Mouse (Mus musculus) midbrain, embryonic 15.5 days (tissue): ENCODE data around the gene Usp6nl. TPM values are rescaled to one million over a fixed set of nuclear protein-coding genes. Genes with fewer than 3 reads are reported as not detected.

Source experiments
- ATAC-seq: fragments of 200-750 bp; cut with Nextera tagmentation; replicated peaks from 2 replicates; pipeline ENCODE4 v1.8.0; 2017; ENCODE audit warnings: moderate TSS enrichment
- H3K27ac ChIP-seq: fragments of 300-500 bp; sonication (generic); 2 replicates; pipeline ENCODE4 v1.5.1; 2015; ENCODE audit warnings: mild to moderate bottlenecking, inconsistent platforms
- H3K27me3 ChIP-seq: fragments of 300-500 bp; sonication (generic); replicated peaks from 2 replicates; pipeline ENCODE4 v1.6.1; 2015; ENCODE audit warnings: inconsistent platforms
- H3K36me3 ChIP-seq: fragments of 300-500 bp; sonication (generic); replicated peaks from 2 replicates; pipeline ENCODE4 v1.6.1; 2015; ENCODE audit warnings: inconsistent platforms
- H3K4me1 ChIP-seq: fragments of 300-500 bp; sonication (generic); 2 replicates; pipeline ENCODE4 v1.6.1; 2015; ENCODE audit warnings: inconsistent platforms
- H3K4me2 ChIP-seq: fragments of 300-500 bp; sonication (generic); 2 replicates; pipeline ENCODE4 v1.6.1; 2015; ENCODE audit warnings: inconsistent platforms, mild to moderate bottlenecking, moderate library complexity
- H3K4me3 ChIP-seq: fragments of 300-500 bp; sonication (generic); 2 replicates; pipeline ENCODE4 v1.5.1; 2015; ENCODE audit warnings: mild to moderate bottlenecking, inconsistent platforms
- H3K9ac ChIP-seq: fragments of 300-500 bp; sonication (generic); 2 replicates; pipeline ENCODE4 v1.6.1; 2015; ENCODE audit warnings: mild to moderate bottlenecking, inconsistent platforms
- H3K9me3 ChIP-seq: fragments of 300-500 bp; sonication (generic); 2 replicates; pipeline ENCODE4 v1.6.1; 2016; ENCODE audit warnings: inconsistent platforms
- WGBS: fragments of 180-500 bp; shearing (Covaris S2); methylation state at CpG from one replicate; pipeline ENCODE4 v1.1.7; 2015; ENCODE audit warnings: mixed read lengths; 5-methylcytosine and 5-hydroxymethylcytosine counted together
- polyA plus RNA-seq: library from polyadenylated mRNA; unstranded; fragments of >200 nt; fragmentation: Nextera tagmentation; extraction: Ambion mirVana; gene quantifications from 2 replicates; pipeline ENCODE4 v1.2.1, GENCODE M21; 2015

Usp6nl gene
- polyA plus RNA-seq, 1 experiment from 2014 or later, result 6.5 TPM

DNA sequence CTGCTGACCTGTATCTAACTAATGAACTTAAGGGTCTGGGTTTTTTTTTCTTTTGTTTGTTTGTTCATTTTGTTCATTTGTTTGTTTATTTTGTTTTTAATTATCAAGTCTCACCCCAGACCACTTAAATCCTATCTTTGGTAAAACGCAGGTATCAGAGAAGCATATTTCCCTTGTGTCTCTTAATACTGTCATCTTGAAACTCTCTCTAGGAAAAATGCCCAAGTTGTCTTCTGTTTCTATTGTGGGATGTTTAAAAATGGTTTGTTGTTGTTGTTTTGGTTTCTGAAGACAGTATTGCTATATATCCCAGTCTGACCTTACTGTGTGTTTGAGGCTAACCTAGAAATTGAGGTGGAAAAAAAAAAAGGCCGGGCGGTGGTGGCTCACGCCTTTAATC, 121.5 kb downstream of the Usp6nl start:
- Histone ChIP-seq H3K36me3 (0 out of 2 replicates have a peak, but pooled peaks cover 3% of the 10 kb centered on the region), H3K4me1 (no peaks in the 10 kb centered on the region), H3K9ac (no peak overlapping the region), H3K4me3 (no peak overlapping the region), H3K4me2 (no peak overlapping the region), H3K9me3 (no peaks in the 10 kb centered on the region), H3K27ac (no peak overlapping the region), H3K27me3 (no peaks in the 10 kb centered on the region)
- ATAC-seq, result no peak
- 96% methylated on average over 4 of the region's 4 CpGs for WGBS

DNA sequence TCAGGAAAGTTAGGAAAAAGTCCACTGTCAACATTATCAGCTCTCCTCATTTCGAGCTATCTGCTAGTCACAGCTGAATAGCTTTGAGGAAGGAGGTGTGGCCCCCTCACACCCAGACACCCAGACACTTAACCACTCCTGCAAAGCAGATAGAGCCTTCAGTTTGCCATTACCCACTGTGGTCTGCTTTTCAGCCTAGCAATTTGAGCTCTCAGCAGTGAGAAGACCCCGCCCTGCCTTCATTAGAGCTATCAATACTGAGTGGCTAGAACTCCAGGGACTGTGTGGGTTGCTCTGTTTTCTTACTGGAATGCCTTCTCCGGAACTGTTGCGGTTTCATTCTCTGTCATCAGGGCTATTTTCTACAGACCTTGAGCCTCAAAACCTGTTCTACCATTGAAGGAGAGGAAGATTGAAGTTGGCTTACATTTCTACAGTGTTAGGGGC, 122.3 kb downstream of the Usp6nl start:
- no peak for ATAC-seq
- H3K27me3 ChIP-seq, result no peaks in the 10 kb centered on the region
- no peak overlapping the region for H3K27ac ChIP-seq
- 88% methylated on average over 4 of the region's 4 CpGs for WGBS
- 0 out of 2 replicates have a peak, but pooled peaks cover 3% of the 10 kb centered on the region for H3K36me3 ChIP-seq
- no peaks in the 10 kb centered on the region for H3K4me1 ChIP-seq
- H3K4me3 ChIP-seq, result no peak overlapping the region
- no peak overlapping the region for H3K4me2 ChIP-seq
- no peaks in the 10 kb centered on the region for H3K9me3 ChIP-seq
- H3K9ac ChIP-seq, result no peak overlapping the region

- Histone ChIP-seq H3K9ac (no peak overlapping the region), H3K27ac (no peak overlapping the region), H3K4me3 (no peak overlapping the region), H3K9me3 (no peaks in the 10 kb centered on the region), H3K4me1 (no peaks in the 10 kb centered on the region), H3K36me3 (0 out of 2 replicates have a peak, but pooled peaks cover under 1% of the 10 kb centered on the region), H3K27me3 (no peaks in the 10 kb centered on the region), H3K4me2 (no peak overlapping the region)
- 68% methylated on average over 4 of the region's 4 CpGs for WGBS
- ATAC-seq, result no peak; the same call in 1 of the 2 replicates
Measured at GRCm38 (mm10) chr2:6445858-6446257, 123.4 kb downstream of the Usp6nl start.

GRCm38 (mm10) chr2:6448880-6449279, 126.4 kb downstream of the Usp6nl start:
- Histone ChIP-seq H3K9ac (no peak overlapping the region), H3K4me3 (no peak overlapping the region), H3K4me1 (no peaks in the 10 kb centered on the region), H3K9me3 (no peaks in the 10 kb centered on the region), H3K36me3 (no peaks in the 10 kb centered on the region), H3K4me2 (no peak overlapping the region), H3K27me3 (no peaks in the 10 kb centered on the region), H3K27ac (no peak overlapping the region)
- 96% methylated on average over 2 of the region's 2 CpGs for WGBS
- ATAC-seq, result no peak

DNA sequence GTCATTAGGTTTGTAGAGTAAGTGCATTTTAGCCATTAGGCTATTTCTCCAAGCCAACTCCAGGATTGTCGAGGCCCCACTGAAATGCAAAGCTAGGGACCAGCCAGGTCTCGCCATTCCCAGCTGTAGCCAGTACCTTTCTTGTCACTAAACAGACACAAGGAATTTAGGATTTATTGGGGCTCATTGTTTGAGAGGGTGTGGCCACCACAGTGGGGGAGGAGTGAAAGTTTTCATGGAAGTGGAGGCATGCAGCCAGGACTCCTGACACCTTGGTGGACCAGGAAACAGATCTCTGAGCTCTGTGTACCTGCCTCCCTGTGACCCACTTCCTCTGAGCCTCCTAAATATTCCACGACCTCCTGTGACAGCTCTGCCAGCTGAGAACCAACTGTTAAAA, 127.2 kb downstream of the Usp6nl start:
- no peaks in the 10 kb centered on the region for H3K36me3 ChIP-seq
- H3K27me3 ChIP-seq, result no peaks in the 10 kb centered on the region
- no peak for ATAC-seq
- H3K9me3 ChIP-seq, result no peaks in the 10 kb centered on the region
- no peak overlapping the region for H3K9ac ChIP-seq
- H3K27ac ChIP-seq, result no peak overlapping the region
- no peak overlapping the region for H3K4me3 ChIP-seq
- H3K4me1 ChIP-seq, result no peaks in the 10 kb centered on the region
- H3K4me2 ChIP-seq, result no peak overlapping the region
- WGBS, result 63% methylated on average over 3 of the region's 3 CpGs

DNA sequence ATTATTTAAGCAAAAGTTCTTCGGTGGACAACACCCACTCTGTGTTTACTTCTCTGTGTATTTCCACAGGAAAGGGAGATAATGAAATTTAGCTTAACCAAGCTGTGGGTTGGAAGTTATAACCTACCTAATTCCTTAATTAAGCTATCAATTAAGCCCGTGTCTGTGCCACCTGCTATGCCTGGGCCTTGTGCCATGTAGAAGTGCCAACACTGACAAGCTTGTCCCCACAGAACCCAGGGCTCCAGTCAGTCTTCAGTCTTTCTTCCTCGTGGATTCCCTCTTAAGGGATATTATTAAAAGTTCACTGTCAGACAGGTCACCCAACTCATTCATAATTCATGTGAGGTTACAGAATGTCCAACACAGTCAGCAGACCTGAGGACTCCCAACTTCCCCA, 128.1 kb downstream of the Usp6nl start:
- Histone ChIP-seq H3K9ac (no peak overlapping the region), H3K9me3 (no peaks in the 10 kb centered on the region), H3K27me3 (no peaks in the 10 kb centered on the region), H3K4me2 (no peak overlapping the region), H3K4me1 (no peaks in the 10 kb centered on the region), H3K27ac (no peak overlapping the region), H3K36me3 (no peaks in the 10 kb centered on the region), H3K4me3 (no peak overlapping the region)
- ATAC-seq, result no peak
- WGBS, result 67% methylated on average over 3 of the region's 3 CpGs

GRCm38 (mm10) chr2:6454941-6455516, 132.6 kb downstream of the Usp6nl start:
- H3K36me3 ChIP-seq, result no peaks in the 10 kb centered on the region
- no peak overlapping the region for H3K4me3 ChIP-seq
- 76% methylated on average over 7 of the region's 7 CpGs for WGBS
- no peaks in the 10 kb centered on the region for H3K9me3 ChIP-seq
- no peak overlapping the region for H3K27ac ChIP-seq
- ATAC-seq, result no peak
- H3K4me2 ChIP-seq, result no peak overlapping the region
- no peak overlapping the region for H3K9ac ChIP-seq
- H3K27me3 ChIP-seq, result no peaks in the 10 kb centered on the region
- no peaks in the 10 kb centered on the region for H3K4me1 ChIP-seq

- H3K36me3 ChIP-seq, result no peaks in the 10 kb centered on the region
- 58% methylated on average over 13 of the region's 13 CpGs for WGBS
- no peaks in the 10 kb centered on the region for H3K9me3 ChIP-seq
- H3K4me3 ChIP-seq, result no peak overlapping the region
- no peak overlapping the region for H3K27ac ChIP-seq
- H3K4me1 ChIP-seq, result peaks cover 2% of the 10 kb centered on the region; the same call in 1 of the 2 replicates
- no peak overlapping the region for H3K4me2 ChIP-seq
- no peak for ATAC-seq
- H3K27me3 ChIP-seq, result no peaks in the 10 kb centered on the region
- H3K9ac ChIP-seq, result no peak overlapping the region
Measured at GRCm38 (mm10) chr2:6459282-6460047, 137.0 kb downstream of the Usp6nl start.

GRCm38 (mm10) chr2:6462306-6462705, 139.8 kb downstream of the Usp6nl start:
- no peak for ATAC-seq
- Histone ChIP-seq H3K27me3 (no peaks in the 10 kb centered on the region), H3K4me3 (no peak overlapping the region), H3K9me3 (no peaks in the 10 kb centered on the region), H3K4me2 (no peak overlapping the region), H3K36me3 (no peaks in the 10 kb centered on the region), H3K27ac (no peak overlapping the region), H3K4me1 (peaks cover 4% of the 10 kb centered on the region; the same call in 1 of the 2 replicates), H3K9ac (no peak overlapping the region)
- WGBS, result 94% methylated on average over 3 of the region's 3 CpGs

GRCm38 (mm10) chr2:6463772-6464661, 141.6 kb downstream of the Usp6nl start:
- peak; percentile 77 for ATAC-seq
- Histone ChIP-seq H3K27ac (peak overlapping the region; percentile 49), H3K27me3 (no peaks in the 10 kb centered on the region), H3K36me3 (no peaks in the 10 kb centered on the region), H3K4me2 (no peak overlapping the region), H3K9me3 (no peaks in the 10 kb centered on the region), H3K4me1 (peaks cover 4% of the 10 kb centered on the region; the same call in 1 of the 2 replicates), H3K4me3 (no peak overlapping the region), H3K9ac (no peak overlapping the region)
- 32% methylated on average over 10 of the region's 10 CpGs for WGBS

DNA sequence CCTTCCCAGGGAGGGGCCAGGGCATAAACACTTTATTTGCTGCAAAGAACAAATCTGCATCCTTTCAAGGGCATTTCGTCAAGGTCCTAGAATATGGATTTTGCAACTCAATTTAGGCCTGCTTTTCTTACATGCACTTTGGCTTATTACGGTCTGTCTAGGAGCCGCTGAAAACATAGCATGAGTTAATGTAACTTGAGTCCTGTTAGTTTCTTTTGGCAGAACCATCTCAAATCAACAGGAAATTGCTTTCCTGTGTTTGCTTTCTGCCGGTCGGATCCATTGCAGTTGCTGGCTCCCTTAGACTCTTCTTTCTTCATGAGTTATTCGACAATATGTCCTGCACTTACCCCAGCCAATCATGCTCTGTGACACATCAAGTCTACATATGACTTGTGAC, 143.9 kb downstream of the Usp6nl start:
- Histone ChIP-seq H3K4me2 (no peak overlapping the region), H3K27me3 (no peaks in the 10 kb centered on the region), H3K9me3 (no peaks in the 10 kb centered on the region), H3K27ac (no peak overlapping the region), H3K4me3 (no peak overlapping the region), H3K36me3 (no peaks in the 10 kb centered on the region), H3K4me1 (peaks cover 8% of the 10 kb centered on the region; the same call in 1 of the 2 replicates), H3K9ac (no peak overlapping the region)
- ATAC-seq, result no peak
- 88% methylated on average over 6 of the region's 6 CpGs for WGBS

- Histone ChIP-seq H3K27ac (no peak overlapping the region), H3K9ac (no peak overlapping the region), H3K27me3 (no peaks in the 10 kb centered on the region), H3K36me3 (no peaks in the 10 kb centered on the region), H3K9me3 (no peaks in the 10 kb centered on the region), H3K4me1 (peaks cover 8% of the 10 kb centered on the region; the same call in 1 of the 2 replicates), H3K4me2 (no peak overlapping the region), H3K4me3 (no peak overlapping the region)
- ATAC-seq, result no peak
- WGBS, result 95% methylated on average over 3 of the region's 3 CpGs
Measured at GRCm38 (mm10) chr2:6467318-6467717, 144.9 kb downstream of the Usp6nl start.
